9 mouse cellular contexts compared by ENCODE assay signal in genomic region chr14:49348897-49349250, GRCm38 (mm10).
DNase-seq lines count a peak whose midpoint lies in the region; ATAC-seq and TF ChIP-seq lines count a peak whose summit lies in the region.
"Had no signal": no experiment of that assay in that cellular context is flagged by ENCODE, and none has a peak within 500 bp of the region (broad histone marks: within the 10 kb centered on the region; RNA-seq: fewer than 3 reads in every experiment).

No protein-coding gene starts in this region.

- ATAC-seq in midbrain, postnatal 0 days (ENCODE audit: low FRiP score): no peak
- ATAC-seq in erythroblast, adult 5-6 weeks (replicated peaks; ENCODE audit: low FRiP score, poor library complexity, severe bottlenecking): no peak

- H3K4me2 ChIP-seq in midbrain, postnatal 0 days (ENCODE audit: low read depth, low read length, poor library complexity, severe bottlenecking): no peak overlapping the region
- H3K4me2 ChIP-seq: neural tube, embryonic 12.5 days had no signal

- H3K9me3 ChIP-seq in heart, embryonic 10.5 days: no peaks in the 10 kb centered on the region
- no peaks in the 10 kb centered on the region for H3K9me3 ChIP-seq in midbrain, postnatal 0 days (ENCODE audit: low read length)
- H3K9me3 ChIP-seq: neural tube, embryonic 12.5 days had no signal

- peak; percentile 55 for TF ChIP-seq CTCF in midbrain, postnatal 0 days (IDR thresholded peaks at IDR 0.05)

- intact Hi-C loops in heart, postnatal 14 days (cut with DNase I): no loop called here

- H3K27me3 ChIP-seq in heart, embryonic 10.5 days (ENCODE audit: insufficient read depth, poor library complexity, severe bottlenecking): no peaks in the 10 kb centered on the region
- H3K27me3 ChIP-seq in midbrain, postnatal 0 days (ENCODE audit: insufficient read depth, low read length): no peaks in the 10 kb centered on the region
- H3K27me3 ChIP-seq: neural tube, embryonic 12.5 days had no signal

- H3K4me3 ChIP-seq in heart, embryonic 10.5 days: no peak overlapping the region
- no peak overlapping the region for H3K4me3 ChIP-seq in midbrain, postnatal 0 days (ENCODE audit: low read depth, low read length)
- H3K4me3 ChIP-seq: neural tube, embryonic 12.5 days had no signal

- DNase-seq in heart, postnatal 14 days: peak; percentile 16 to 17
- DNase-seq in heart, embryonic 10.5 days (ENCODE audit: low spot score): no peak
- DNase-seq in 3T3-L1 (ENCODE audit: low read depth, low spot score) (peak; percentile 5), WW6 (ENCODE audit: low read depth, low spot score) (peak; percentile 33)
- peak; percentile 58 to 78 for DNase-seq in cerebellum, postnatal 25 days
- peak; percentile 83 for DNase-seq in kidney, postnatal 10 days
- DNase-seq in midbrain, postnatal 0 days (ENCODE audit: low spot score): peak; percentile 28

- H3K36me3 ChIP-seq in heart, embryonic 10.5 days: no peaks in the 10 kb centered on the region
- no peaks in the 10 kb centered on the region for H3K36me3 ChIP-seq in midbrain, postnatal 0 days (ENCODE audit: insufficient read depth, low read length)
- H3K36me3 ChIP-seq: neural tube, embryonic 12.5 days had no signal

- H3K9ac ChIP-seq in midbrain, postnatal 0 days (replicated peaks; ENCODE audit: low read length, poor library complexity, severe bottlenecking): no peak overlapping the region
- H3K9ac ChIP-seq: neural tube, embryonic 12.5 days had no signal

- WGBS in heart, embryonic 10.5 days: 44% methylated on average over 1 of the region's 1 CpGs
- 63% methylated on average over 1 of the region's 1 CpGs for whole genome bisulfite sequencing in midbrain, postnatal 0 days

- no peak overlapping the region for H3K27ac ChIP-seq in heart, embryonic 10.5 days
- no peak overlapping the region for H3K27ac ChIP-seq in midbrain, postnatal 0 days (ENCODE audit: low read depth, low read length)
- H3K27ac ChIP-seq: neural tube, embryonic 12.5 days had no signal

- no peaks in the 10 kb centered on the region for H3K4me1 ChIP-seq in heart, embryonic 10.5 days
- H3K4me1 ChIP-seq in midbrain, postnatal 0 days (ENCODE audit: insufficient read depth, low read length): no peaks in the 10 kb centered on the region
- H3K4me1 ChIP-seq: neural tube, embryonic 12.5 days had no signal
